Mouse (Mus musculus) adrenal gland, adult 2 months (tissue): ENCODE results near the gene Tdrd1. TPM values are rescaled to one million over a fixed set of nuclear protein-coding genes. Genes with fewer than 3 reads are reported as not detected.

Experiments
- DNase-seq: peaks from one replicate; pipeline ENCODE4 v3.0.0; 2021
- polyA plus RNA-seq: library from polyadenylated mRNA; depleted of rRNA; stranded (reverse); fragments of >200 nt; gene quantifications from 2 replicates; pipeline ENCODE4 v1.2.3, GENCODE M21; 2012; rRNA removed
- total RNA-seq, 2 experiments: library from RNA; stranded (reverse); gene quantifications; 2 replicates each; pipeline ENCODE4 v1.2.3; 2021

Gene Tdrd1
- total and polyA plus RNA-seq, 3 experiments = not detected

- no peak for DNase-seq
Measured at GRCm38 (mm10) chr19:56910561-56910960, 84.6 kb downstream of the Tdrd1 start.

GRCm38 (mm10) chr19:56913761-56914160, 87.8 kb downstream of the Tdrd1 start:
- no peak for DNase-seq

GRCm38 (mm10) chr19:56914658-56915057, 88.6 kb downstream of the Tdrd1 start:
- DNase-seq = no peak

GRCm38 (mm10) chr19:56915084-56915483, 89.1 kb downstream of the Tdrd1 start:
- no peak for DNase-seq

Other genes with a start within 250 kb of the Tdrd1 start
- 1 to 10 TPM; 2.1 to 7.5 TPM for gene Adrb1, start 104.0 kb upstream of the Tdrd1 start, total RNA-seq
- gene Adrb1, start 104.0 kb upstream of the Tdrd1 start, polyA plus RNA-seq = 9.5 and 13.9 TPM in 2 replicates
- 10 to 100 TPM; 22.0 to 33.8 TPM for gene Ccdc186, start 4.0 kb upstream of the Tdrd1 start, total RNA-seq
- 1.3 and 2.4 TPM in 2 replicates for gene Ccdc186, start 4.0 kb upstream of the Tdrd1 start, polyA plus RNA-seq
- not detected for gene Vwa2, start 48.0 kb downstream of the Tdrd1 start, total RNA-seq
- gene Vwa2, start 48.0 kb downstream of the Tdrd1 start, polyA plus RNA-seq = not detected in 2 replicates
- 10 to 100 TPM; 22.7 to 29.7 TPM for gene Afap1l2, start 182.0 kb downstream of the Tdrd1 start, total RNA-seq
- gene Afap1l2, start 182.0 kb downstream of the Tdrd1 start, polyA plus RNA-seq = 4.5 and 5.6 TPM in 2 replicates